Mouse (Mus musculus): Measurements from ENCODE around the gene Hacd3. TPM values are rescaled to one million over a fixed set of nuclear protein-coding genes. Genes with fewer than 3 reads are reported as not detected.
"Not testable (repeated sequence)": the region's sequence is repeated elsewhere in the genome, so short reads cannot be mapped to it uniquely, and the experiment has no call there.

Gene Hacd3
- total RNA-seq (2021) = 10 to 100 TPM; 21.0 to 23.2 TPM

- DNase-seq = peak; percentile 89
These were observed at the start of gene Hacd3 for GRCm38 (mm10) chr9:65020991-65021886. Gene Hacd3 (minus strand): TSS chr9:65021693.

DNA sequence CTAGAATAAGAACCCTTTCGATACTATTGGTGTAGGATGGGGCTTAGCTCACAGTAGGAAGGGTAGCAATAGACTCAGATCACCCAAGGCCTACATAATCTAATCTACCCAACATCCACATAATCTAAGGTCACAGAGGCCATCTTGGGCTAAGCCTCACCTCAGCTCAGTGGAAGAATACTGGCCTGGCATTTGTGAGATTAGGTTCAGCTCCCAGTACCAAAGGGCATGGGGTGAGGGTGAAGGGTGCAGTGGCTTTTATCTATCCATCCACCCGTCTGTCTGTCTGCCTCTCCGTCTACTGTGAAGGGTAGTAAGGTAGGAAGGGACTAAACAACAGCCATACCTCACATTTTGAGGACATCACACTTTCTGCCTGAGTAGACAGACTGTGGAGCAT is 49.1 kb upstream of the Hacd3 start:
- DNase-seq = no peak

- DNase-seq = no peak
These were observed 42.8 kb upstream of the Hacd3 start for GRCm38 (mm10) chr9:65064251-65064650.

GRCm38 (mm10) chr9:65050981-65051380 is 29.5 kb upstream of the Hacd3 start:
- DNase-seq = no peak

GRCm38 (mm10) chr9:65049422-65049821 is 27.9 kb upstream of the Hacd3 start:
- no peak for DNase-seq

- no peak for DNase-seq
These were observed 25.5 kb upstream of the Hacd3 start for GRCm38 (mm10) chr9:65046993-65047392.

DNA sequence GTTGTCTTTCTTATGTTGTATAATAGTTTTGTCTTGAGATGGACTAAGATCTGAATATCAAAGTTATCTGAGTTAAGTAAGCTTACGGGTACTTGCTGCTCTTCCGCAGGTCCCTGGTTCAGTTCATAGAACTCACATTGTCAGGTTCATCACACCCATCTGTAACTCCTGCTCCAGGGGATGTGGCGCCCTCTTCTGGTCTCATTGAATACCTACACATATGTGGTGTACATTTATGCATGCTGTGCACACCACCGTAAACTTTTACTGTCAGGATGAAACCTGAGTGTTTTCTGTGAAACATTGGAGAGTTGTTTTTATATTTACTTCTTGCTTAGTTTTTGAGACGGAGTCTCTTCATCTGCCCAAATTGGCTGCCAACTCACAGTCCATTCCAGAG is 19.9 kb upstream of the Hacd3 start:
- no peak for DNase-seq

GRCm38 (mm10) chr9:65036861-65037260 is 15.4 kb upstream of the Hacd3 start:
- no peak for DNase-seq

- peak; percentile 72 for DNase-seq
These were observed 15.0 kb upstream of the Hacd3 start for GRCm38 (mm10) chr9:65036456-65036855.

GRCm38 (mm10) chr9:65032269-65033108 is 11.0 kb upstream of the Hacd3 start, which contains the start of gene Dpp8:
Gene Dpp8 (plus strand): TSS chr9:65032414.
- DNase-seq = peak; percentile 96

GRCm38 (mm10) chr9:65031894-65032268 is 10.4 kb upstream of the Hacd3 start:
- no peak for DNase-seq

GRCm38 (mm10) chr9:65031355-65031754 is 9.9 kb upstream of the Hacd3 start:
- not testable (repeated sequence) for DNase-seq

DNA sequence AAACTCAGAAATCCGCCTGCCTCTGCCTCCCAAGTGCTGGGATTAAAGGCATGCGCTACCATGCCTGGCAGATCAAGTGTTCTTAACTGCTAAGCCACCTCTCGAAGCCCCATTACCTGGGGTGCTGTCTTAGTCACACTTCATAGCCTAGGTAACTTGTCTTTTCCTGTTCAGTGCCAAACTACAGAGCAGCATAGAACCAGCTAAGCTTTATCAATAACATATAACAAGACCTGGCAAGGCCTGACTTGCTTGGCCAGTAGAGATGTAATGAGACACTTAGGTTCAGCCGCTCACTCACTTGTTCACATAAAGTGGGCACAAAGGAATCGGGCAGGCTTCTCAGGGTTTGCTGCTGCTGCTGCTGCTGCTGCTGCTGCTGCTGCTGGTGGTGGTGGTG is 6.8 kb upstream of the Hacd3 start:
- no peak for DNase-seq

DNA sequence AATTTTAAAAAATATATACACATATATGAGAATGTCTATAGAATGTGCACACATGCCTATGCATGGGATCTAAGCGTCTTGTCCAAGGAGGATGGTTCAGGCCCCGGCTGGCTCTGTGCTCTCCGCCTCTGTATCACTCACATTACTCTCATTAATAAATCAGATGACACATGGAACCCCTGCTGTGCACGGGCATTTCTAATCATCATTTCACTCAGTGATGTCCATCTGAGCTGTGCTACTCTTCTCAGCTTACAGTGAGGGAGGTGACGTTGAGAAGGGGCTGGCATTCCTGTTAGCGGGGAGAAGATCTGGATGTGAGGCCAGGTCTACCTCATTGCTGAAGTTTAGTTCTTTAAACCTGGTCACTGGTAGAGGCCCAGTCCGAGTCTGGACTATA is 5.7 kb upstream of the Hacd3 start:
- no peak for DNase-seq

DNA sequence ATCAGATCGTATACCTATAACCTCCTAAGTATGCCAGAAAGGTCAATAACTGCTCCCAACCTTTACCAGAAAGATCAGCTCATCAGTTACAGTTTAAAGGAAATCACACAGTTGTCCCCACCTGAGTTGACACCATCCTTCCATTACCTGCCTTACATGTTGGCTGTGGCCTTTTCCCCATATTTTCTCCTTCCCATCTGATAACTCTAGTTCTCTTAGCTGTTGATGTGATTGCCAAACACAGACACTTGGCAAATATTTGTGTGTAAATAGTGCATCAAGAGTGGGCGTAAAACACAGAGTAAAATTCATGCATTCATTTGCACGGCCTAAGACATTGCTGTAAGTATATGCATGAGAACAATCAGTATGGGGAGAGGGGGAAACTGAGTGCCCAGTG is 2.0 kb upstream of the Hacd3 start:
- DNase-seq = no peak

DNA sequence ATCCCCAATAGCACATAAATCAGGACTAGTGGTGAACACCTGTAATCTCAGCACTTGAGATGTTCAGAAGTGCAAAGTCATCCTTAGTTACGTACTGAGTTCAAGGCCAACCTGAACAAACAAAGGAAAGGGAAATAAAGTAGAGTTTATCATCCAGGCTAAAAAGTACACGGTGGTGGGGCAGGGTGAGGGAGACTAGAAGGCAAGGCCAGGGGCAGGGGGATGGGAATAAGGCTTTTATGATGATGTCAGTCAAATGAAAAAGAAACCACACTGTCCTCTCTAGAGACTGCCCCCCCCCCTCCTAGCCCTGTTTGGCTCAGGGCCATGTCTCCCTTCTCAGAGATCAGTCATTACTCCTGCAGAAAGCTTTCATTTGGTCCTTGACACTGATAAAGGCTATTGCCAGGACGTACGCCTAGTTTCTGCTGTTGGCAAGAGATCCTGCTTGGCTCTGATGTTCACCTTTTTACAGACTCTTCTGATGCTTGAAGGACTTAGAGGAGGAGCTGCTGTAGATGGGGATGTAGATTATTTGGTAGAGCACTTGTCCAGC is 1.2 kb upstream of the Hacd3 start:
- DNase-seq = no peak

DNA sequence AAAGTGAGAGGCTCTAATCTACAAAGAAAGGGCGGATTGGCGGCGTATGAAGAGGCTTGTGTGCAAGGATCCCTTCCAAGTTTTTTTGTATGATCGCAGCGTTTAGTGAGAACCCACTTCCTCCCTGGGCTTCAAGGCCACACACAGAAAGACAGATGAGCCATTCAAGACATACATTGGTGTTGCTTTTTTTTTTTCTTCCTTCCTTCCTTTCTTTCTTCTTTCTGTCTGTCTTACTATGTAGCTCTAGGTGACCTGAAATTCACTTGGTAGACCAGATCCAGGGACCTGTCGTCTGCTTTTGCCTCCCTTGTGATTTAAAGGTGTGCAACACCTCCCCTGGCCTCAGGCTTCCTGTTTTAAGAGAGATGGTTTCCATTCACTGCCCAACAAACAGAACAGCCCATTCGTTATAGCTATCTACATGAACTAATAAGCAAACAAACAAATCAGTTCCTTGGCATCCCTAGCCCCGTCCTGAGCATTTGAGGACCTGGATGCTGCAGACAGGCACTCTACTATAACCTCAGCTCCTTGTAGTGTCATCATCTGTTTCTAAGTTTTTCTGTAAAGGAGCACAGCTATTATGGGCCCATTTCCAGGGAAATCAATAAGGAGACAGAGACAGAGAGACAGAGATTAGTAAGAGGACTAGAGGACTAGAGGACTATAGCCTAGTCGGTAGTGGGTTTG is 540 bp upstream of the Hacd3 start:
- DNase-seq = no peak

- DNase-seq = no peak
These were observed 1.4 kb downstream of the Hacd3 start for GRCm38 (mm10) chr9:65020128-65020527.

- no peak for DNase-seq
These were observed 2.3 kb downstream of the Hacd3 start for GRCm38 (mm10) chr9:65019146-65019545.

DNA sequence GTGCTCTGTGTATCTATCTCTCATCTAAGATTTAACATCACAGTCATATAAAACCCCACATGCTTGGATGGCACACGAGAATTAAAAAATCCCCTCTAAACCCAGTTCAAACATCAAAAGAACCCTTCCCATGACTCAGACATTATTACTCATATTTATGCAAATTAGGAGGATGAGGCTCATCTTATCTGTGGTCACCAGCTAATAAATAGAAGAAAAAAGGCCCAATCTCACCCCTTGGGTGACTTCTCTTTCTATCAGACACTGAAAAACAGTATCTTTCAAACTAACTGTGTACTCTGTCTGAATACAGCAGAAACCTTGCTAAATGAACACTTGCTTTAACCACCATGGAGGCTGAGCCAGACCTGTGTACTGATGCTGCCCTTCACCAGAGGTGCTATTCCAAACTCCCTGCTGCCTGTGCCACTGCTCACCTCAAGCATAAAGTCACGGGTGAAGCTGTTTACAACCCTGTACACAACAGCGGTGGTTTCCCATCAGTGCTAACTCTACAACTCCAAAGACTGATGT is 2.8 kb downstream of the Hacd3 start:
- DNase-seq = no peak

- DNase-seq = no peak
These were observed 3.6 kb downstream of the Hacd3 start for GRCm38 (mm10) chr9:65017896-65018295.

All from heart, postnatal 4 days (tissue).